Mouse (Mus musculus) thymus, postnatal 0 days (tissue): ENCODE data around the gene Slc48a1. TPM values are rescaled to one million over a fixed set of nuclear protein-coding genes. Genes with fewer than 3 reads are reported as not detected.

Experiments used
- DNase-seq: peaks from one replicate; pipeline ENCODE4 v3.0.0-alpha.2; 2015; ENCODE audit warnings: low spot score
- polyA plus RNA-seq: library from polyadenylated mRNA; unstranded; fragments of >200 nt; fragmentation: Nextera tagmentation; extraction: Ambion mirVana; gene quantifications from 2 replicates; pipeline ENCODE4 v1.2.1, GENCODE M21; 2015

The Slc48a1 gene
- polyA plus RNA-seq, 1 experiment from 2014 or later, result 48.3 TPM

DNA sequence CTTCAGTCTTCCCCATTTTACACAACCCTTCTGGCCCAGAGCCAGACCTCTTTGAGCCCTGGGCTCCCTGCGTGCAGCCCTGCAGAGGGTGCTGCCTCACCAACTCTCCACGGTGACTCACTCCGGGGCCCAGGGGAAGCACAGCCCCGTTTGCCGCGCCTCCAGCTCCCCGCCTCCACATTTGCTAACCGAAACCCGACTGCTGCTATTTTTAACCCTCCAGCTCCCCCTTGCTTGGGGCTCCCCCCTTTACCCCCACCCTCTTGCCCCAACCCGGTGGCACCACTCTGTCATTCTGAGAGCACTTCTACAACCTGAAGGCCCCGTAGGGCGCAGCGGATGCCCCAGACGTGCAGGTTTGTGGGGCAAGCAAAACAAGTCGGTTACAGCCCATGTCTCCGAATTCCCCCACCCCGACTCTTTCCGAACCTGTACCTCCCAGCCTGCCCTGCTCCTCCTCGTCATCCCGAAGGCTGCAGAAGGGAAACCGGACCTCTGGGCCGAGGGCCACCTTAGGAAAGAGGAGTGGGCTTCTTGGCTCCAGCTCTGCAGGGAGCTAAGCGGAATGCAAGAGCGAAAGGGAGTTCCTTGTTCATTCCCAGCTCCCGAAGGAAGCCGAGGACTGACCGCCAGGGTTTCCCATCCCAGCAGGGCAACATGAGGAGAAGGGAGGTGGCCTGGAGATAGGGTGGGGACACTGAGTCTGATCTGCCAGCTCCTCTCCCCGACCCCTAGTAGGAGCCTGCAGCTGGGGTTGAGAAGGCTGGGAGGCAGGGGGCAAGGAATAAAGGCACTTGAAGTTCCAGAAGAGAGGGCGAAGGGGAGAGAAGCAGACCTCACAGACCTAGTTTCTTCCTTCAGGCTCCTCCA, 47.0 kb downstream of the Slc48a1 start:
- DNase-seq, result peak; percentile 96

DNA sequence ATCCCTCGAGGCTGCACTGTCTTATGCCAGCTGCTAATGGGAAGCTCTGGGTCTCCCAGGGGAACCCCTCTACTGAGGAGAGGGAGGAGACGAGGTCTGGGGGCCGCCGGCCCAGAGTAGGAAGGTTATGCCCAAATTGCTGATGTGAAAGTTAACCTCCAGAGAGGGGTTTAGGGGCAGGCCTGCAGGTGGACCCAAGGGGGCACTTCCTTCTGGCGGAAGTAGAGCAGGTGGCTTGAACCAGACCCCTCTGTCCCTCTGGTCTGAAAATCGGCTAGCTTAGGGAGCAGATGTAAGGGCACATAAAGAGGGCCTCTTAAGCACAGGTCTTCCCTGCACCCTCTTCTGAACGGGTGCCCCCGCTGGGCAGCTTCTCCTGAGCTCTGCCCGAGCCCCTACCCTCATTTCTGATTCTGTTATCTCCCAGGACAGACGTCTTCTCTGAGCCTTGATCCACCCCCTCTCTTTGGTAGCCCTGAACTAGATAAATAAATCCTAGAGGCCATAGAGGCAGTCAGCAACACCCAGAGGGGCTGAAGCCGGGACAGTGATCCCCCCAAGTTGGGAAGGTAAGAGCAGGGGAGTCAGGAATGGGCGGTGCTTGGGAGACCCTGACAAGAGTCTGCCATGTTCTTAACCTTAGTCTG, 47.7 kb downstream of the Slc48a1 start:
- DNase-seq, result no peak

- no peak for DNase-seq
Observed at GRCm38 (mm10) chr15:97826588-97827261, 48.4 kb downstream of the Slc48a1 start.

DNA sequence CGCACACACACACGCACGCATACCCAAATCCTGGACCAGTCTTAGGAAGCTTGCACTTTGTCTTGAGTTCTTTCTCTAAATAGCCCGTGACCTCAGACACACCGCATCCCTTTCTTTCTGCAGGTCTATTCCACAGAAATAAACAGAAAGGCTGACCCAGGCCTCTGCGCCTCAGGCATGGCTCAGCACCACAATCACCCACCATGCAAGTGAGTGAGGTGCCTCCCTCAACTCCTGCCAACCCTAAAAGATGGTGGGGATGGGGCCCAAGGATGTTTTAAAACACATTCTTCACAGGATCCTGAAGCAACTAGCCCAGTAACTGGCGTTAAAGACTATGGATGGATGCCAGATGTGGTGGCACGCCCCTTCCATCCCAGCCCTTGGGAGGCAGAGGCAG, 49.1 kb downstream of the Slc48a1 start:
- no peak for DNase-seq

GRCm38 (mm10) chr15:97828221-97828842, 50.0 kb downstream of the Slc48a1 start:
- DNase-seq, result no peak

GRCm38 (mm10) chr15:97828901-97829338, 50.6 kb downstream of the Slc48a1 start:
- DNase-seq, result peak; percentile 66

DNA sequence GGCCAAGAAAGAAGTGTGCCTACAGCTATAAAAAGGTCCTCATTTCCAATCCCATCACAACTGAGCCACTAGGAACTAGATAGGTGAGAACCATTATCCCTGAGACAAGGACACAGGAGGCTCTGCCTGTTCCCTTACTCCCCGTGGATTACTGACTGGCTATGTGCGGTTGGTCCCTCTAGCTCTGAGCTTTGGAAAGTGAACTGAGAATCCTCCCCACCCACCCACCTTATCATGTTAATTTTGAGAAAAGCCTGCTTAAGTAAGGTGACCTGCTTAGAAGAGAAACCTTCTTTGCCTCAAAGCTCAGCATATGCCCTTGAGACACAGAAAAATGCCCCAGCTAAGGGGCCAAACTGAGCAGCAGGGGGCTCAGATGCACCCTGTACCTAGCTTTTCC, 51.1 kb downstream of the Slc48a1 start:
- no peak for DNase-seq

- no peak for DNase-seq
Observed at GRCm38 (mm10) chr15:97830253-97830787, 52.0 kb downstream of the Slc48a1 start.

DNA sequence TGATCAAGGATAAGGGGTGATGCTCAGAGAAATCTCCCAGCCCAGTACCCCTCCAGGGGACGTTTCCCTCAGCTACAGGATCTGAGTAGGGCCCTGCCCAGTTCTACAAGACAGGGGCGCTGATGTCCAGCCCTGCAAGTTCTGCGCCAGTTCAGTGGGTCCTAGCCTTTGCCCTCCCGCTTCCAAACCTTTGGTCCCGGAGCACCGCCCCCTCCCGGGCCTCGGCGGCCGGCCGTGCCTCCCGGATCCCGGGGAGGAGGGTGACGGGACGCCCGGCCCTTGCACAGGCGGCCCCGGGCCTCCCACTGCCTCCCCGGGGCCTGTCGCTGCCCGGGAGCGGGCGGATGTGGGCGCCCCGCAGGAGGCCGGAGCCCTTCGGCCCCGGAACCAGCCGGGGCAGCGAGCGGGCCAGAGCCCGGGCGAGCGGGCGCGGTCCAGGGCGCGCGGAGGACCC, 52.5 kb downstream of the Slc48a1 start:
- DNase-seq, result no peak

DNA sequence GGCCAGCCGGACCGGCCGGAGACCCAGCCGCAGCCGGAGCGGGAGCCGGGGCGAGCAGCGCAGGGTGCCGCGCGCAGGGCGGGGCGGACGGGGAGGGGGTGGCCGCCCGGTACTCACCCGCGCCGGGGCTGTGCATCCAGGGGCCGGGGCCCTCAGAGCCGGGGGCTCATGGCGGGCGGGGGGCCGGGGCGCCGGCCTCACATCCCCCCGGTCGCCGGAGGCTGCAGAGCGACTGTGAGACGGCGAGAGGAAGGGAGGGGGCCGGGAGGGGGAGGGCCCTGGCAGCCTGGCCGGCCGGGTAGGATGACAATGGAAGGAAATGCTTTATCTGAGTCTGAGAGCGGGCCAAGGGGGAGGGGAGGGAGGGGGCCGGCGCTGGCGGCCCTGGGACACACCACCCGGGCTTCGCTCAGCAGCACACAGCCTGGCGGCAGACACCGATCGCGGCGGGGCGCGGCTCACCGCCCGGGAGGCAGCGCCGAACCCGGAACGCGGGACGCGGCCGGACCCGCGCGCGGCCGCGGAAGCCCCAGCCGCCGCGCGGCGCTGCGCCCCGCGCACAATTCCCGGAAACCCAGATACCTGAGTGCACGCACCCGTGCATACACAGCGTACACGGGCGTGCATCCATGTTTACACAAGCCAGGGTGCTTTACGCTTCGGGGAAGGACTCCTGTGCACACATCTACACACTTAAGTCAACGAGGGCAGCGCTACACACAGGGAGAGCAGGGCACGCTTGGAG, 53.1 kb downstream of the Slc48a1 start:
- peak; percentile 71 for DNase-seq

- no peak for DNase-seq
Observed at GRCm38 (mm10) chr15:97831987-97832640, 53.8 kb downstream of the Slc48a1 start.

GRCm38 (mm10) chr15:97832764-97833479, 54.6 kb downstream of the Slc48a1 start:
- DNase-seq, result no peak

DNA sequence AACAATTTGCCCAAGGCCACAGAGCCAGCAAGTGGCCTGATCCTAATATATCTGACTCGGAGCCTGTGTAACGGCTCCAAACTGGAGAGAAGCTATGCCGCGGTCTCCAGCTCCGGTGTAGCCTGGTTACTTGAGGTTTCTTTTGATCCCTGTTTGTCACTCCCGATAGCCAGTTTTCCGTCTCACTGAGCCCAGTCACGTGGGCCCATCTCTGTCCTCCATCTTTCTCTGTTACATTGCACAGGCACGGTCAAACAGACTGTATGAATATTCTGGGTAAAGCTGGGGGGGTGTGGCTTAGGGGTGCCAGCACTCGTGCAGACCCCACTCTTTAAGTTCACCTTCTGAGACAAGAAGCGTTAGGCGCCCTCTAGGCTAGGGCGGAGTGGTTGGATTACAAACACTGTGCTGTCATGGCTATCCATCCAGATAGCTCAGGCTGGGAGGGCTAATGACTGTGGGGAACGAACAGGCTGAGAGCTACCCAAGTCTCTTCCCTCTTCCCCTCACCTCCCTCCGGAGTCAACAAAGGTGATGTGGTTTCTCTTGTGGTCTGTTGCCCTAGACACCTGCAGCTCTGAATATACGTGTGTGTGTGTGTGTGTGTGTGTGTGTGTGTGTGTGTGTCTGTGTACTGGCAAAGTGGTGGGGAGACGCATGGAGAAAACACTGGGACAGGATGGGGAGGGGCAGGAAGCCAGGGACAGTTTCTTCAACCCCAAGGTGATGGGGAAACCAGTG, 58.0 kb downstream of the Slc48a1 start:
- peak; percentile 92 for DNase-seq

- DNase-seq, result no peak
Observed at GRCm38 (mm10) chr15:97836894-97837247, 58.6 kb downstream of the Slc48a1 start.

- DNase-seq, result peak; percentile 55
Observed at GRCm38 (mm10) chr15:97837491-97838061, 59.3 kb downstream of the Slc48a1 start.

- no peak for DNase-seq
Observed at GRCm38 (mm10) chr15:97838395-97838794, 60.1 kb downstream of the Slc48a1 start.

DNA sequence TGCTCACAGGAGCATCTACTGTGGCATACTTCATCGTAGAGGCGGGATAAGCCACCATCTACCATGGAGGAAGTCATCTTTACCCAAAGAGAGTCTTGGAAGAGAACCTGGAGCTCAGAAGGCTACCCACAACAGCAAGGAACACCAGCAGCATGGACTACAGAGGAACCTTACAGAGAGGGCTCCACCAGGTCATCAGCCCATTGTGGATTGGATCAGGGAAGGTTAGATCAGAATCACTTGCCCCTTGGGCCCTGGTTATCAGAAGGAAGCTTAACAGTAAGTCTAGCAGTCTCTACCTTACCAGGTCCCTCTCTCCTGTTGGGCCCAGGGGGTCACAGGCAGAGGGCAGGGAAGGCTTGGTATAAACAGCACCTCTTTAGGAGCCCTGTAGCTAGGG, 60.7 kb downstream of the Slc48a1 start:
- no peak for DNase-seq

DNA sequence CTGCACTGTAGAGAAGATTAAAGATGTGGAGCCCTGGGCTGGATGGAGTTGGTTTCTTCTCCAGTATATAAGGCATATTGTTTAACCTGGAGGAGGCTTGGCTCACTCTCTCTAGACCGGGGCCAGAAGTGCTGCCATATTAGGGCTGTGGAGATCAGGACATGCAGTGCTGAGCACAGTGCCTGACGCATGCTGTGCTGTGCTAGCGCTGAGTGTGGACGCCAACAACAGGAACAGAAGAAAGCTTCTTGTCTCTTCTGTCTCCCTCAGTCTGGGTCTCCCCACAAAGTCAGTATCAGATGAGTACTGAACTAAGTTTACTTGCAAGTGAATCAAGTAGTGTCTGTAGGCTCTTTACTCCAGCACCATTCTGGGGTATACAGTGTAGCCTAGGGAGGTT, 61.2 kb downstream of the Slc48a1 start:
- DNase-seq, result no peak
